Mouse (Mus musculus): ENCODE measurements around the gene Rps6ka5.

DNA sequence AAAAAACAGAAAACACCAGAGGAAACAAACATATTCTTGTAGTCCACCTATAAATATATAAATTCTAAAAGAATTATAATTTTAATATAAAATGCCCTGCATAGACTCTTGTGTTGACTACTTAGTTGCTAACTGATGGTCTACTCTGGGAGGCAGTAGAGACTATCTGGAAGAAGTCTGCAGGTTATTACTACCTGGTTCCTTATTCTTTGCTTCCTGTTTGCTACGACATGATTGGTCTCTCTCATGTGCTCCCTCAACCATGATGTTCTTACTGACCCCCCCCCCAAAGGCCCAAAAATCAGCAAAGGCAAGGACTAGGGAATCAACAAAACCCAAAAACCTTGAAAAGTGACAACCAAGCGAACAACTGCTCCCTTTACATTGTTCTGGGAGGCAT lies 66.7 kb downstream of the Rps6ka5 start:
- TF ChIP-seq MYOD1 (IDR thresholded peaks at IDR 0.05; ENCODE audit: control insufficient read depth in 1 of 3, insufficient read length in 2 of 3, low read depth in 2 of 3) (no peak), POLR2A (IDR thresholded peaks at IDR 0.05; ENCODE audit: insufficient read length, low read depth) (no peak)
